Mouse (Mus musculus) liver, postnatal 0 days (tissue): ENCODE measurements around the gene Vasp. TPM values are rescaled to one million over a fixed set of nuclear protein-coding genes. Genes with fewer than 3 reads are reported as not detected.

ENCODE experiments used
- ATAC-seq: fragments of 200-750 bp; cut with Nextera tagmentation; 2 replicates; pipeline ENCODE4 v1.8.0; 2017; ENCODE audit warnings: mild to moderate bottlenecking, moderate library complexity
- DNase-seq: peaks from one replicate; pipeline ENCODE4 v3.0.0-alpha.2; 2016
- H3K27ac ChIP-seq: fragments of 300-500 bp; sonication (generic); 2 replicates; pipeline ENCODE4 v1.5.1; 2014; ENCODE audit warnings: antibody characterized with exemption, moderate library complexity, mild to moderate bottlenecking, low read depth
- H3K27me3 ChIP-seq: fragments of 300-500 bp; sonication (generic); 2 replicates; pipeline ENCODE4 v1.6.1; 2014; ENCODE audit warnings: low read length, control low read depth, mixed read lengths; ENCODE audit not compliant: insufficient read depth
- H3K36me3 ChIP-seq: fragments of 300-500 bp; sonication (generic); replicated peaks from 2 replicates; pipeline ENCODE4 v1.6.1; 2014; ENCODE audit warnings: mild to moderate bottlenecking, control low read depth, low read length, moderate library complexity, mixed read lengths; ENCODE audit not compliant: insufficient read depth
- H3K4me1 ChIP-seq: fragments of 300-500 bp; sonication (generic); 2 replicates; pipeline ENCODE4 v1.6.1; 2014; ENCODE audit warnings: antibody characterized with exemption, mild to moderate bottlenecking, control low read depth; ENCODE audit not compliant: insufficient read depth
- H3K4me2 ChIP-seq: fragments of 300-500 bp; sonication (generic); 2 replicates; pipeline ENCODE4 v1.6.1; 2014; ENCODE audit warnings: low read depth, mild to moderate bottlenecking, low read length, moderate library complexity, mixed read lengths
- H3K4me3 ChIP-seq: fragments of 300-500 bp; sonication (generic); 2 replicates; pipeline ENCODE4 v1.5.1; 2014; ENCODE audit warnings: low read depth, low read length
- H3K9ac ChIP-seq: fragments of 300-500 bp; sonication (generic); replicated peaks from 2 replicates; pipeline ENCODE4 v1.6.1; 2014; ENCODE audit warnings: mild to moderate bottlenecking, moderate library complexity
- H3K9me3 ChIP-seq: fragments of 300-500 bp; sonication (generic); 2 replicates; pipeline ENCODE4 v1.6.1; 2016; ENCODE audit warnings: mild to moderate bottlenecking, control low read depth, low read length, mixed read lengths
- CTCF ChIP-seq: sonication (generic); IDR thresholded peaks from 2 replicates; pipeline ENCODE4 v1.5.1; 2016; ENCODE audit warnings: antibody characterized with exemption, low read depth
- EP300 ChIP-seq: IDR thresholded peaks from 2 replicates; pipeline ENCODE4 v1.6.1; 2016; ENCODE audit warnings: antibody characterized with exemption, low read depth, mild to moderate bottlenecking
- WGBS: fragments of 180-500 bp; shearing (Covaris S2); extraction: QIAGEN DNeasy Blood & Tissue Kit; methylation state at CpG from one replicate; pipeline ENCODE4 v1.1.7; 2014; ENCODE audit not compliant: insufficient replicate concordance; 5-methylcytosine and 5-hydroxymethylcytosine counted together
- polyA plus RNA-seq: library from polyadenylated mRNA; unstranded; fragments of >200 nt; fragmentation: Nextera tagmentation; extraction: Ambion mirVana; gene quantifications from 2 replicates; pipeline ENCODE4 v1.2.1, GENCODE M21; 2015

The Vasp gene
- polyA plus RNA-seq, 1 experiment from 2014 or later, result 36.2 TPM

GRCm38 (mm10) chr7:19239423-19239822, 32.2 kb downstream of the Vasp start:
- no peak overlapping the region for H3K9ac ChIP-seq
- peaks cover 14% of the 10 kb centered on the region for H3K4me1 ChIP-seq
- WGBS, result 0% methylated on average over 1 of the region's 1 CpGs

GRCm38 (mm10) chr7:19238344-19238743, 33.3 kb downstream of the Vasp start:
- 98% methylated on average over 4 of the region's 4 CpGs for WGBS
- no peaks in the 10 kb centered on the region for H3K9me3 ChIP-seq
- no peaks in the 10 kb centered on the region for H3K27me3 ChIP-seq
- ATAC-seq (no peak), DNase-seq (no peak)
- peaks cover 14% of the 10 kb centered on the region; the same call in 1 of the 2 replicates for H3K4me1 ChIP-seq
- H3K9ac ChIP-seq, result no peak overlapping the region
- H3K4me2 ChIP-seq, result no peak overlapping the region
- no peak overlapping the region for H3K4me3 ChIP-seq
- TF ChIP-seq EP300 (no peak), CTCF (no peak)
- H3K36me3 ChIP-seq, result peaks cover 3% of the 10 kb centered on the region; the same call in 1 of the 2 replicates
- no peak overlapping the region for H3K27ac ChIP-seq

More at GRCm38 (mm10) chr7:19239423-19239822, 32.2 kb downstream of the Vasp start:
- peak; percentile 92 for DNase-seq
- peak overlapping the region; percentile 40; the same call in 1 of the 2 replicates for H3K4me2 ChIP-seq
- no peak overlapping the region for H3K27ac ChIP-seq
- no peaks in the 10 kb centered on the region; the same call in 1 of the 2 replicates for H3K36me3 ChIP-seq
- no peak overlapping the region for H3K4me3 ChIP-seq
- no peaks in the 10 kb centered on the region for H3K27me3 ChIP-seq
- TF ChIP-seq CTCF (peak; percentile 98), EP300 (no peak)
- H3K9me3 ChIP-seq, result no peaks in the 10 kb centered on the region
- peak; percentile 92 for ATAC-seq

- 68% methylated on average over 2 of the region's 2 CpGs for WGBS
- no peak overlapping the region for H3K4me2 ChIP-seq
- no peak for TF ChIP-seq EP300
- TF ChIP-seq CTCF, result no peak
- peaks cover 17% of the 10 kb centered on the region; the same call in 1 of the 2 replicates for H3K4me1 ChIP-seq
- H3K9me3 ChIP-seq, result no peaks in the 10 kb centered on the region
- H3K27ac ChIP-seq, result no peak overlapping the region
- H3K9ac ChIP-seq, result no peak overlapping the region
- H3K4me3 ChIP-seq, result no peak overlapping the region
- ATAC-seq (no peak), DNase-seq (no peak)
- no peaks in the 10 kb centered on the region for H3K27me3 ChIP-seq
- peaks cover 4% of the 10 kb centered on the region; the same call in 1 of the 2 replicates for H3K36me3 ChIP-seq
These were observed 35.2 kb downstream of the Vasp start for GRCm38 (mm10) chr7:19236411-19236810.

- WGBS, result 74% methylated on average over 2 of the region's 2 CpGs
- Histone ChIP-seq H3K9ac (no peak overlapping the region; the same call in 1 of the 2 replicates), H3K27me3 (no peaks in the 10 kb centered on the region), H3K4me1 (0 out of 2 replicates have a peak, but pooled peaks cover 10% of the 10 kb centered on the region), H3K36me3 (peaks cover 7% of the 10 kb centered on the region; the same call in 1 of the 2 replicates), H3K27ac (no peak overlapping the region), H3K4me3 (no peak overlapping the region), H3K9me3 (no peaks in the 10 kb centered on the region), H3K4me2 (no peak overlapping the region)
- DNase-seq (no peak), ATAC-seq (no peak)
- no peak for TF ChIP-seq EP300
- no peak for TF ChIP-seq CTCF
These were observed 36.4 kb downstream of the Vasp start for GRCm38 (mm10) chr7:19235092-19235671.

- H3K27me3 ChIP-seq, result no peaks in the 10 kb centered on the region
- ATAC-seq, result no peak
- no peak overlapping the region for H3K4me2 ChIP-seq
- H3K9ac ChIP-seq, result no peak overlapping the region; the same call in 1 of the 2 replicates
- peaks cover 7% of the 10 kb centered on the region; the same call in 1 of the 2 replicates for H3K36me3 ChIP-seq
- WGBS, result 73% methylated on average over 5 of the region's 5 CpGs
- no peak for DNase-seq
- TF ChIP-seq EP300 (no peak), CTCF (no peak)
- no peak overlapping the region for H3K4me3 ChIP-seq
- no peaks in the 10 kb centered on the region for H3K9me3 ChIP-seq
- H3K4me1 ChIP-seq, result peaks cover 14% of the 10 kb centered on the region; the same call in 1 of the 2 replicates
- H3K27ac ChIP-seq, result no peak overlapping the region
These were observed 37.0 kb downstream of the Vasp start for GRCm38 (mm10) chr7:19234652-19235051.

GRCm38 (mm10) chr7:19231849-19232248, 39.8 kb downstream of the Vasp start:
- 75% methylated on average over 3 of the region's 3 CpGs for WGBS
- ATAC-seq, result no peak
- peaks cover 26% of the 10 kb centered on the region for H3K4me1 ChIP-seq

More at GRCm38 (mm10) chr7:19231849-19232248, 39.8 kb downstream of the Vasp start:
- DNase-seq, result no peak
- Histone ChIP-seq H3K4me2 (no peak overlapping the region), H3K9me3 (no peaks in the 10 kb centered on the region), H3K9ac (no peak overlapping the region), H3K4me3 (no peak overlapping the region), H3K36me3 (peaks cover 7% of the 10 kb centered on the region; the same call in 1 of the 2 replicates), H3K27me3 (no peaks in the 10 kb centered on the region), H3K27ac (no peak overlapping the region)
- TF ChIP-seq EP300 (no peak), CTCF (no peak)
